Mouse (Mus musculus) liver, embryonic 14.5 days (tissue): ENCODE measurements around the gene Map2k1. TPM values are rescaled to one million over a fixed set of nuclear protein-coding genes. Genes with fewer than 3 reads are reported as not detected.

Source experiments
- ATAC-seq: fragments of 200-750 bp; cut with Nextera tagmentation; 2 replicates; pipeline ENCODE4 v1.8.0; 2017; ENCODE audit warnings: moderate number of reproducible peaks, mild to moderate bottlenecking, moderate library complexity; ENCODE audit not compliant: insufficient read depth
- DNase-seq, 3 experiments: peaks; one replicate each; pipeline ENCODE4 v3.0.0-alpha.2; 2012 to 2013; ENCODE audit warnings: low read depth in 3 of 3, low spot score in 3 of 3
- H3K27ac ChIP-seq: fragments of 300-500 bp; sonication (generic); 2 replicates; pipeline ENCODE4 v1.5.1; 2014; ENCODE audit warnings: moderate library complexity, mild to moderate bottlenecking, control low read depth, inconsistent platforms
- H3K27me3 ChIP-seq: fragments of 300-500 bp; sonication (generic); 2 replicates; pipeline ENCODE4 v1.6.1; 2014; ENCODE audit warnings: mild to moderate bottlenecking, low read length, moderate library complexity; ENCODE audit not compliant: control insufficient read depth, insufficient read depth
- H3K36me3 ChIP-seq: fragments of 300-500 bp; sonication (generic); replicated peaks from 2 replicates; pipeline ENCODE4 v1.6.1; 2014; ENCODE audit warnings: low read depth; ENCODE audit not compliant: control insufficient read depth, insufficient read depth
- H3K4me1 ChIP-seq, 2 experiments: fragments of 200-500 bp in 1 of 2; fragments of 300-500 bp in 1 of 2; sonication (generic) in 1 of 2; replicated peaks; 2 replicates each; pipeline ENCODE4 v1.6.1; 2012 to 2014; ENCODE audit warnings: antibody characterized with exemption in 1 of 2, inconsistent platforms in 1 of 2, low read length in 1 of 2; ENCODE audit not compliant: control insufficient read depth in 2 of 2, insufficient read depth in 2 of 2
- H3K4me2 ChIP-seq: fragments of 300-500 bp; sonication (generic); 2 replicates; pipeline ENCODE4 v1.6.1; 2014; ENCODE audit warnings: low read depth, mild to moderate bottlenecking, control low read depth, moderate library complexity
- H3K4me3 ChIP-seq, 2 experiments: fragments of 200-500 bp in 1 of 2; fragments of 300-500 bp in 1 of 2; sonication (generic) in 1 of 2; 2 replicates each; pipeline ENCODE4 v1.5.1; 2012 to 2014; ENCODE audit warnings: low read depth in 2 of 2, low read length in 2 of 2, mild to moderate bottlenecking in 2 of 2, control low read depth in 1 of 2, inconsistent platforms in 1 of 2, moderate library complexity in 1 of 2; ENCODE audit not compliant: insufficient read depth in 1 of 2
- H3K9ac ChIP-seq: fragments of 300-500 bp; sonication (generic); replicated peaks from 2 replicates; pipeline ENCODE4 v1.6.1; 2014; ENCODE audit warnings: mild to moderate bottlenecking, control low read depth, moderate library complexity
- H3K9me3 ChIP-seq: fragments of 300-500 bp; sonication (generic); 2 replicates; pipeline ENCODE4 v1.6.1; 2016; ENCODE audit warnings: low read length, mixed read lengths; ENCODE audit not compliant: control insufficient read depth
- CTCF ChIP-seq: IDR thresholded peaks from 2 replicates; pipeline ENCODE4 v1.5.1; 2016; ENCODE audit warnings: antibody characterized with exemption, low read depth, control low read depth
- EP300 ChIP-seq: IDR thresholded peaks from 2 replicates; pipeline ENCODE4 v1.6.1; 2016; ENCODE audit warnings: antibody characterized with exemption, low read depth
- WGBS: fragments of 180-500 bp; shearing (Covaris S2); extraction: QIAGEN DNeasy Blood & Tissue Kit; methylation state at CpG from one replicate; pipeline ENCODE4 v1.1.7; 2014; ENCODE audit not compliant: insufficient replicate concordance; 5-methylcytosine and 5-hydroxymethylcytosine counted together
- polyA plus RNA-seq, 2 experiments: library from polyadenylated mRNA; depleted of rRNA in 1 of 2; stranded (reverse) in 1 of 2; unstranded in 1 of 2; fragments of >200 nt; fragmentation: Nextera tagmentation in 1 of 2; extraction: Ambion mirVana in 1 of 2; gene quantifications; 2 replicates each; pipeline versions ENCODE4 v1.2.1 to v1.2.3; 2012 to 2014

Map2k1 gene
- polyA plus RNA-seq, 2 experiments, result 13.5 to 25.7 TPM

- Histone ChIP-seq H3K4me1 (no peaks in the 10 kb centered on the region), H3K27ac (no peak overlapping the region), H3K4me2 (no peak overlapping the region), H3K9me3 (no peaks in the 10 kb centered on the region), H3K9ac (no peak overlapping the region), H3K4me3 (no peak overlapping the region), H3K27me3 (no peaks in the 10 kb centered on the region), H3K36me3 (no peaks in the 10 kb centered on the region)
- TF ChIP-seq CTCF, result no peak
- TF ChIP-seq EP300, result no peak
- no peak for ATAC-seq
- 61% methylated on average over 1 of the region's 1 CpGs for WGBS
- DNase-seq, result no peak
These were observed 13.8 kb upstream of the Map2k1 start for GRCm38 (mm10) chr9:64267231-64267630.

GRCm38 (mm10) chr9:64264813-64265212 lies 11.4 kb upstream of the Map2k1 start:
- TF ChIP-seq EP300 (no peak), CTCF (no peak)
- no peak overlapping the region for H3K4me3 ChIP-seq
- no peaks in the 10 kb centered on the region for H3K4me1 ChIP-seq
- DNase-seq (no peak), ATAC-seq (no peak)
- H3K27ac ChIP-seq, result no peak overlapping the region
- no peaks in the 10 kb centered on the region for H3K27me3 ChIP-seq
- H3K36me3 ChIP-seq, result no peaks in the 10 kb centered on the region
- H3K9ac ChIP-seq, result no peak overlapping the region
- 34% methylated on average over 1 of the region's 1 CpGs for WGBS
- H3K9me3 ChIP-seq, result no peaks in the 10 kb centered on the region
- no peak overlapping the region for H3K4me2 ChIP-seq

GRCm38 (mm10) chr9:64261023-64261422 lies 7.6 kb upstream of the Map2k1 start:
- TF ChIP-seq CTCF, result no peak
- H3K27ac ChIP-seq, result no peak overlapping the region
- WGBS, result 72% methylated on average over 4 of the region's 4 CpGs
- H3K9me3 ChIP-seq, result no peaks in the 10 kb centered on the region
- no peak overlapping the region for H3K9ac ChIP-seq
- no peak for DNase-seq
- H3K4me1 ChIP-seq, result no peaks in the 10 kb centered on the region
- H3K27me3 ChIP-seq, result no peaks in the 10 kb centered on the region
- no peak overlapping the region for H3K4me2 ChIP-seq
- no peak for ATAC-seq
- H3K4me3 ChIP-seq, result no peak overlapping the region
- no peaks in the 10 kb centered on the region for H3K36me3 ChIP-seq

GRCm38 (mm10) chr9:64259906-64260305 lies 6.5 kb upstream of the Map2k1 start:
- ATAC-seq (no peak), DNase-seq (no peak)
- Histone ChIP-seq H3K36me3 (no peaks in the 10 kb centered on the region), H3K9me3 (no peaks in the 10 kb centered on the region), H3K4me1 (no peaks in the 10 kb centered on the region), H3K27ac (no peak overlapping the region), H3K4me3 (no peak overlapping the region), H3K9ac (no peak overlapping the region), H3K4me2 (no peak overlapping the region), H3K27me3 (no peaks in the 10 kb centered on the region)
- TF ChIP-seq CTCF (no peak), EP300 (no peak)
- WGBS, result 67% methylated on average over 5 of the region's 5 CpGs

GRCm38 (mm10) chr9:64256204-64256603 lies 2.8 kb upstream of the Map2k1 start:
- H3K9me3 ChIP-seq, result no peaks in the 10 kb centered on the region
- no peak overlapping the region for H3K4me2 ChIP-seq
- DNase-seq, result no peak
- WGBS, result 71% methylated on average over 3 of the region's 3 CpGs
- no peak for ATAC-seq
- no peaks in the 10 kb centered on the region for H3K36me3 ChIP-seq
- TF ChIP-seq CTCF (no peak), EP300 (no peak)
- H3K9ac ChIP-seq, result no peak overlapping the region
- H3K27ac ChIP-seq, result no peak overlapping the region
- H3K4me1 ChIP-seq, result peaks cover 8 to 9% of the 10 kb centered on the region in 2 experiments
- H3K4me3 ChIP-seq, result no peak overlapping the region
- H3K27me3 ChIP-seq, result no peaks in the 10 kb centered on the region
